Mouse (Mus musculus) bone marrow, adult 2 months (tissue): Measurements from ENCODE around the gene Rnft2. TPM values are rescaled to one million over a fixed set of nuclear protein-coding genes. Genes with fewer than 3 reads are reported as not detected.

Experiments used
- H3K27ac ChIP-seq: fragments of 200-500 bp; 2 replicates; pipeline ENCODE4 v1.5.1; 2012; ENCODE audit warnings: low read depth, mild to moderate bottlenecking, control low read depth, inconsistent platforms, low read length; ENCODE audit not compliant: control insufficient read depth, poor library complexity, insufficient read depth
- H3K4me1 ChIP-seq: fragments of 200-500 bp; 2 replicates; pipeline ENCODE4 v1.6.1; 2011; ENCODE audit warnings: low read length; ENCODE audit not compliant: control insufficient read depth, insufficient read depth
- H3K4me3 ChIP-seq: fragments of 200-500 bp; replicated peaks from 2 replicates; pipeline ENCODE3; 2011; ENCODE audit warnings: mild to moderate bottlenecking, low read depth, low read length, control low read depth; ENCODE audit not compliant: control insufficient read depth
- CTCF ChIP-seq: fragments of 200-500 bp; IDR thresholded peaks from 2 replicates; pipeline ENCODE4 v1.5.1; 2011; ENCODE audit warnings: low read length, control low read depth; ENCODE audit not compliant: control insufficient read depth, insufficient read depth
- POLR2A ChIP-seq: fragments of 200-500 bp; IDR thresholded peaks from 2 replicates; pipeline ENCODE4 v1.6.1; 2011; ENCODE audit warnings: low read depth, mild to moderate bottlenecking, control low read depth, low read length, borderline replicate concordance; ENCODE audit not compliant: control insufficient read depth
- WGBS: fragments of 180-500 bp; shearing (Covaris S2); methylation state at CpG from one replicate; pipeline ENCODE4 v1.1.7; 2018; 5-methylcytosine and 5-hydroxymethylcytosine counted together
- polyA plus RNA-seq: library from polyadenylated mRNA; stranded (reverse); fragments of >200 nt; gene quantifications from 2 replicates; pipeline ENCODE4 v1.2.4, GENCODE M21; 2011; ENCODE audit warnings: low replicate concordance; ENCODE audit not compliant: missing spikeins, insufficient read depth, insufficient read length

The Rnft2 gene
- polyA plus RNA-seq, 1 experiment = not detected

- no peak for TF ChIP-seq POLR2A
- no peak for TF ChIP-seq CTCF
- Histone ChIP-seq H3K4me1 (no peaks in the 10 kb centered on the region), H3K27ac (no peak overlapping the region), H3K4me3 (no peak overlapping the region)
- WGBS = 76% methylated on average over 8 of the region's 8 CpGs
Observed at GRCm38 (mm10) chr5:118205852-118206251, 39.1 kb downstream of the Rnft2 start.

DNA sequence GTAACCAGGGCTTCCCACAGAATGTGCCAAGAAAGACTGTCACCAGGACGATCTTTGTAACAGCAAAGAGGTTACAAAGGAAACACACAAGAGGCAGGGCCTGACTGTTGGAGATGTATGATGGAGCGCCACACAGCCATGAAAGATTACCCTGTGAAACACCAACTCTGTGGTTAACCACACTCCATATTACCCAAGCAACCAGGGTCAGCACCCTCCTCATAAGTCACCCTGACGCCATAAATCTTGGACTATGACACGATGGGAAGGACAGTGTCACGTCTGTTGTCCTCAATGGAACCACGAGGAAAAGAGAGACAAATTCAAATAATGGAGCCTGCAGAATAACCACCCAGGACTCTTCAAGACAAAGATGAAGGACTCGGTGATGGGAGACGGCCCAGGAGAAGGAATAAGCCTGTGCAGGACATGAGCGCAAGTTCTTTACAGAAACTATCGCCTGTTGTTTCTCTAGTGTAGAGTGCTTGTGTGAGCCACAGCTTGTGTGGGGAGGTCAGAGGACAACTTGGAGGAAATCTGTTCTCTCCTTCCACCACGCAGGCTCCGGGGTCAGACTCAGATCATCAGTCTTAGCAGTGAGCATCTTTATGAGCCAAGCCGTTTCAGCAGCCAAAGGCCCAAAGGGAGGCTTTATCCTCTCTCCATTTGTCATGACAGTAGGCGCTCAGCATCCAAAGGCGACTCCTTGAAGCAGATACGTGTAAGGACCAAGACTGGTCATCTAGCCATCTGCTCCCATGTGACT lies 40.1 kb downstream of the Rnft2 start:
- Histone ChIP-seq H3K4me3 (no peak overlapping the region), H3K27ac (no peak overlapping the region), H3K4me1 (no peaks in the 10 kb centered on the region)
- TF ChIP-seq CTCF = no peak
- no peak for TF ChIP-seq POLR2A
- 39% methylated on average over 16 of the region's 16 CpGs for WGBS

GRCm38 (mm10) chr5:118199670-118200069 lies 45.2 kb downstream of the Rnft2 start:
- WGBS = 82% methylated on average over 5 of the region's 5 CpGs
- H3K4me3 ChIP-seq = no peak overlapping the region
- no peak for TF ChIP-seq POLR2A
- no peak for TF ChIP-seq CTCF

GRCm38 (mm10) chr5:118197421-118197820 lies 47.5 kb downstream of the Rnft2 start:
- no peak overlapping the region for H3K27ac ChIP-seq
- H3K4me3 ChIP-seq = no peak overlapping the region
- H3K4me1 ChIP-seq = no peaks in the 10 kb centered on the region
- WGBS = 74% methylated on average over 13 of the region's 13 CpGs
- no peak for TF ChIP-seq CTCF
- no peak for TF ChIP-seq POLR2A

More at GRCm38 (mm10) chr5:118199670-118200069, 45.2 kb downstream of the Rnft2 start:
- no peaks in the 10 kb centered on the region for H3K4me1 ChIP-seq
- H3K27ac ChIP-seq = no peak overlapping the region

- TF ChIP-seq CTCF = no peak
- no peak for TF ChIP-seq POLR2A
- Histone ChIP-seq H3K27ac (no peak overlapping the region), H3K4me1 (no peaks in the 10 kb centered on the region), H3K4me3 (no peak overlapping the region)
- 42% methylated on average over 18 of the region's 18 CpGs for WGBS
Observed at GRCm38 (mm10) chr5:118192221-118192620, 52.7 kb downstream of the Rnft2 start.

GRCm38 (mm10) chr5:118190491-118190890 lies 54.4 kb downstream of the Rnft2 start:
- Histone ChIP-seq H3K4me3 (no peak overlapping the region), H3K4me1 (no peaks in the 10 kb centered on the region), H3K27ac (no peak overlapping the region)
- no peak for TF ChIP-seq CTCF
- no peak for TF ChIP-seq POLR2A
- WGBS = 62% methylated on average over 9 of the region's 9 CpGs

- Histone ChIP-seq H3K4me3 (no peak overlapping the region), H3K4me1 (no peaks in the 10 kb centered on the region), H3K27ac (no peak overlapping the region)
- TF ChIP-seq CTCF = no peak
- TF ChIP-seq POLR2A = no peak
- WGBS = 64% methylated on average over 6 of the region's 6 CpGs
Observed at GRCm38 (mm10) chr5:118188356-118188755, 56.6 kb downstream of the Rnft2 start.

DNA sequence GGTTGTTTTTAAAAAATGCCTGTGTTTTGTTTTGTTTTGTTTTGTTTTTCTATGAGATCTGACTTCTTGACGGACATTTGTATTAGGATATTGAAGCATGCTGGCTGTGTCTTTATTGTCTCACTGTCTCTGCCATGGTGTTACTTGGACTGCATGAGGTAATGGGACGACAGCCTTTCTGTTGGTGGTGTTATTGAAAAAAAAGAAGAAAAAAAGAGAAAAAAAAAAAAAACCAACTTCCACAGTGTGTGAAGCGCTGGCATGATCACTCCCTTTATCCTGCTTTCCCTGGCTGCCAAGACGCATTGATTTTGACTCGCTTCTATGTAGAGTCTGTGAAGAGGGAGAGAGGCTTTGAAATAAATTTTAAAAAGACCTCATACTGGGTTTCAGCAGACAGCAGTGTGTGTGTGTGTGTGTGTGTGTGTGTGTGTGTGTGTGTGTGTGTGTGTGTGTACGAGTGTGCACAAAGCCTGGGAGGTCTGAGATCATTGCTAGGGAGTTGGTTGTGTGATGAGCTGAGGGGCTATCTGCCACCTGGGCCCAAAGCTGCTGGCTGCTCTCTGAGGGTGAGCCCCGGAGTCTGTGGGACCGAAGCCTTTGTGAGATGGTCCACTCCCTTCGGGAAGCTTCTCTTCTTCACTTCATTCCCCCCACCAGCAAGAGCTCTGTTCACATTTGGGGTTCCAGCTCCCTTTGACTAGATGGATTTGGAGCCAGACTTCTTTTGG lies 57.8 kb downstream of the Rnft2 start:
- TF ChIP-seq CTCF (no peak), POLR2A (no peak)
- WGBS = 76% methylated on average over 9 of the region's 9 CpGs
- H3K4me1 ChIP-seq = no peaks in the 10 kb centered on the region
- no peak overlapping the region for H3K4me3 ChIP-seq
- H3K27ac ChIP-seq = no peak overlapping the region
